Mouse (Mus musculus): Measurements from ENCODE around the gene Amt.
"Not testable (repeated sequence)": the region's sequence is repeated elsewhere in the genome, so short reads cannot be mapped to it uniquely, and the experiment has no call there.

Amt gene

DNA sequence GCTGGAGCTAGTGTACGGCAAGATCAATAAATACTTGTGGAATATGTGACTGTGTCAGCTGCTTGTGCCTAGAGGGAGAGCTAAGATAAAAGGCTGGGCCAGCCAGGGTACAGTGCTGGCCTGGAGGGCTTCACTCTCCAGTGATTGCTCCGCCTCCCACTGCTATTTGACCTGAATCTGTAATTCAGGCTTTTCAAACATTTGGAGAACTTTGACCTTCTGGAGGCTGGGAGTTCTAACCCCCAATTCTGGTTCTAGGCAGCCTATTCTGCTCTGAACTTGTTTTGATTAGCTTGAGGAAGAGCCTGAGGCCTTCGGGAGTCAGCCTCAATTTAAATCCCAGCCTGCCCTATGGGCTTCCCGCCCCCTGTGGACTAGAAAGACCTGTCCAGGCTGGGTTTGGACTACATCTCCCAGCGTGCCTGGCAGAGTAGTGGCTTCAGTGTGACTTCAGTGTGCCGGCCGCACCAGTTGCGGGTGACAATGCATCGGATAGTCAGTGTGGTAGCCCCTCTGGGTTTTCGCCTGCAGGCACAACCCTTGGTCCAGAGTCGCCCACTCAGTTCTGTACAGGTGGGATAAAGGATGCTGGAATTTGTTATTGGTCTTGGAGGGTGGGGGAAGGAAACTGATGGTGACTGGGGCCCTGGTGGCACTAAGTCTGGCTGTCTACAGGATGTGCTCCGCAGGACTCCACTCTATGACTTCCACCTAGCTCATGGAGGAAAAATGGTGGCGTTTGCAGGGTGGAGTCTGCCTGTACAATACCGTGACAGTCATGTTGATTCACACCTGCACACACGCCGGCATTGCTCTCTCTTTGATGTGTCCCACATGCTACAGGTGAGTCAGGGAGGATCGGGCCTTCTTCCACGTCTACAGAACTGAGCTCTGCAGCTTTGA lies at the start of gene Amt:
Gene Amt, plus strand, starts transcription at position 401 of the 903 bp plus-strand sequence.
- no peak for DNase-seq (ENCODE audit: low spot score in 2 of 2)

- DNase-seq (ENCODE audit: low spot score in 2 of 2), result no peak
These were observed 47.7 kb upstream of the Amt start for GRCm38 (mm10) chr9:108248957-108249356.

DNA sequence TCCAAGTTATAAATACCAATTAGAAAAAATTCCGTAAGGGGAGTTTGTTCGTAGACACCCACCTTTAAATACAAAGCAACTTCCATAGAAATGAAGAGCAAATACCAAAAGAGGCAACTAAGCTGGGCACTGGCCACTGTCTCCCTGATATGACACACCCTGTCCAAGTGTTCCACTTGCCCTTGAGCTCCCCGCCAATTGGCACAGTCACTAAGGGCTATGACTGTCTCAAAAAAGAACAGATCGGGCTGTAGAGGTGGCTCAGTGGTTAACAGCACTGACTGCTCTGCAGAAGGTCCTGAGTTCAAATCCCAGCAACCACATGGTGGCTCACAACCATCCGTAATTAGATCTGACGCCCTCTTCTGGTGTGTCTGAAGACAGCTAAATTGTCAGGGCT lies 44.8 kb upstream of the Amt start:
- DNase-seq (ENCODE audit: low spot score in 2 of 2), result no peak

DNA sequence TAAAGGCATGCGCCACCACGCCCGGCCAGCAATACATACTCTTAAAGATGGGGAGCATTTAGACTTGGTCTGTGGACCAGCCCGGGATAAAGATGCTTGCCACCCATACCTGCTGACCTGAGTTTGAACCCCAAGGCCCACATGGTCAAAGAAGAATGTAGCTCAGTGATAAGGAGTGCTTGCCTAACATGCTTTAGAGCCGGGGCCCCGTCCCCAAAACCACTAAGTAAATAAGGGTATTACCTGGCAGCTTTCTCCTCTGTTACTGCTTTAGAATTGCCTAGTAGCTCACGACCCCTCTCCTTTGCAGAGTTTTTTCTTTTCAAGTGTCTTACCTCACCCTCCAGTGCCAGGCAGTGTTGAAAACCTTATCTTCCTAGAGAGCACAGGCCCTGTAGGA lies 43.9 kb upstream of the Amt start:
- no peak for DNase-seq (ENCODE audit: low spot score in 2 of 2)

- no peak for DNase-seq (ENCODE audit: low spot score in 2 of 2)
These were observed 36.1 kb upstream of the Amt start for GRCm38 (mm10) chr9:108260526-108260925.

DNA sequence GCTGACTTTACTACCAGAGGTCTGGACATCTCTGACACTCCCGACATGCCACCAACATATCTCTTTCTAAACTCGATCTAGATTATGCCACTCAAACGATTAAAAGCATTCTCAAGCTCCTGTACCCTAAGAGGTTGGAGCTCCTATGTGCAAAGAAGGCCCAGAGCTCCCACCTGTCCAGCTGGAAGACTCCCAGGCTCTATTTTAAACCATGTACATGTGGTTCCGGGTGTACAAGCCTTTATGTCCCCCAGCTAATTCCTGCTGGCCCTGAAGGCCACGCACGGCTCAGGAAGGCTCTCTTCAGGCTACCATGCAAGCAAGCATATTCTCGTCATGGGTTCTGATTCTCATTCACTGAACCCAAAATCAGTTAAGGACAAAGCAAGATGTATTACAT lies 34.8 kb upstream of the Amt start:
- DNase-seq (ENCODE audit: low spot score in 2 of 2), result no peak

DNA sequence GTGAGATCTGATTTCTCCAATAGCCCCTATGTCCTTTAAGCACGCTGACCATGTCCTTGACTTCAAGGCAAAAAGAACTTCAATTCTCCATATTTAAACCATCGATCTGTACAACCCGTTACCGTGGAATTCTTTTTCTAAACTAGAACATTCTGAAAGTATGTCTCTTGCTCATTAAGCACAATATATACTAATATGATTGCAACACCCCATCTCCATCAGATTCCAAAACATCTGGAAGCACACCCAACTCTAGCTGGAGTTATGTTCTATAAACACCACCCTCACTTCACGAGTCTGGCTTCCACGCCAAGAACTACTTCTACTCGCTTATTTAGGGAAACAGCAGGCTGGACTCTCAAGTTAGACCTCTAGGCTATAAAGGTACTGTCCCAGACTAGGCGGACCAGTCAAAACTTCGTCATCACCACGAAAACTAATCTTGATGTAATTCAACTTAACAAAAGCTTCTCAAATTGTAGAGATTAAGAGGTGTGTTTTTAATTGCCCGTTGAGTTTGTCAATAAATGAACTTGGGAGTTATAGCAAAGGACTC lies 34.1 kb upstream of the Amt start:
- DNase-seq (ENCODE audit: low spot score in 2 of 2), result no peak

DNA sequence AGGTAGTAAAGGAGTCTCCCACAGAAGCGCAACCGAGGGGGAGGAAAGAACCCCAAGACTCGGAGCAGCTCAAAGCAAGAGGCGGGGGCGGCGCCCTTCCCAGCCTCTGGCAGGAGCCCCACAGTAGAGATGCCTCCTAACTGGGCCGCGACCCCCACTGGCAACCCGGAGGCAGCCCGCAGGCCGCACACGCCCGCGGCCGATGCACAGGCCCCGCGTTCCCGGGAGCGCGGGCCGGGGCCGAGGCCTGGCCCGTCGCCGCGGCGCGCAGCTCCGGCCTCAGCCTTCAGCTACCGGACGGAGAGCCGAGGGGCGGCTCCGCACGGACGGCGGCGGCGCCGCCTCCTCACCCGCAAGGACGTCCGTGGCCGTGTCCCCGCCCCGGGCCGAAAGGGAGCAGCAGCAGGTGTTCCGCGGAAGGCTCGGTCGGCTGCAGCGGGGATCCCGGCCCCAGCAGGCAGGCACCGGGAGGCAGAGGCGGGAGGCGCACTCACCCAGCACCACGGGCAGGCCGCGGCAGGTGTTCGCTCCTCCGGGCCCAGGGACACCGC lies 33.4 kb upstream of the Amt start:
- DNase-seq (ENCODE audit: low spot score in 2 of 2), result no peak

DNA sequence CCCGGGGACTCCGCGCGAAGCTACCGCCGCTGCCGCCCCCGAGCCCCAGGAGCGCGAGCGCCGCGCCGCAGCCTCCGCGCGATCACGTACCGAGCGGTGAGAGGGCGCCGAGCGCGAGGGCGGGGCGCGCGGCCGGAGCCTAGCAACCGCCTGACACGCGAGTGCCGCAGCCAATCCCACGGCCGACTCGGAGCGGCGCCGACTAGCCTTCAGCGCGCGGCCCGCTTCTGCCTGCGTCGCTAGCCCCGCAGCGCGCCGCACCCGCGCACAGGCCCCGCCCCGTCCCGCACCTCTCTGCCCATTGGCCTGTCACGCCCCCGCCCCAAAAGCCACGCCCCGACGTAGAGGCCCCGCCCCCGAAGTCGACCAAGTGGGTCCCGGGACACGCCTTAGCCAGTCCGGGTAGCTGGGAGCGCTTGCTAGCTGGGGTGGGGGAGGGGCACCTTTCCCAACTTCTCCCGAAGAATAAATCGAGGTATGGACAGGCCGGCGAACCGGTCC lies 32.9 kb upstream of the Amt start, which contains the start of gene Dag1:
Gene Dag1, minus strand, starts transcription at position 269 of the 501 bp plus-strand sequence.
- peak; percentile 96 to 97 for DNase-seq (ENCODE audit: low spot score in 2 of 2)

- peak in 1 of 2 experiments; percentile 2 for DNase-seq (ENCODE audit: low spot score in 2 of 2)
These were observed 32.3 kb upstream of the Amt start for GRCm38 (mm10) chr9:108264191-108264921.

DNA sequence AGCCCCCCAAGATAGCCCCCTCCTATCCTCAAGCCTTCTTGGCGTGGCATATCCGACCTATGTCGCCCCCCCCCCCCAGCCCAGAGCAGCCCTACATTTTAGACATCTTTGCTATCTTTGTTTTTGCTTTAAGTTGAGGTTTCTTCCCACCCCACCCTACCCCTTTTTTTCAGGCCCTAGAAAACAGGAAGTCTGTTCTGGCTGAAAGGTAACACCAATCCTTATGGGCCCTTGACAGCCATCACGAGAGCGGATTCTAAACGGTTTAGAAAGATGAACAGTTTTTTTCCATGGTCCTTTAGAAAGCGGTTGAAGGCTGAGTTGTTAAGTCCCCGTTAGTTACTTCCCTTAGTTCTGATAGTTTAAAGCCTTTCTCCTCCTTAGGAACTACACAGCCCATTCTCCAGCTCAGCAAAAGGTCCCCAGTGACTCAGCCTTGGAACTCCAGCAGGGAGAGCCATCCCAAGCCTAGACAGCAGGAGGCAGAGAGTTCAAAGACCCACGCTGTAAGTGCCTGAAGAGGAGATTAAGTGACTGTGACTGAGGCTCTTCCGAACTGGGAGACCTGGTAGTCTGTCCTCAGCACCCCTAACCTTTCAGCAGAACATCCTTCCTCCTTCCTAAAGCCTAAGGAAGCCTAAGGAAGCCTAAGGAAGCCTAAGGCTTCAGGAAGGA lies 30.3 kb upstream of the Amt start:
- DNase-seq (ENCODE audit: low spot score in 2 of 2), result no peak

DNA sequence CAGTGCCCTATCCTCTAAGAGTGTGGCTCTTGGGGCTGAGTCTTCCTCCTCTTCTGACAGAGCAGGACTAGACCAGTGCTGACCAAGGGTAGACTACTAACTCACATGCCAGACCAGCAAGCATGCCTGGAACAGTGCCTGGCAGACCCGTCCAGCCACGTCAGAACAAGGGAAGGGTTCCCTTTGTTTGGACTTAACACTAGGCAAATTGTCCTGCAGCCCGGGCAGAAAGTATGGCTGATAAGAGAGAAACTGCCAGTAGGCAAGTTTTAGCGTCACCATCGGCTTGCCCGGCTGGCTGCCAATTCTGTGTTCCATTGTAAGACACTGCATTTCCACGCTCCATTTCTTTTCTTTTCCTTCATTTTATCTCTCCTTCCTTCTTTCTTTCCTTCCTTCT lies 29.0 kb upstream of the Amt start:
- DNase-seq (ENCODE audit: low spot score in 2 of 2), result no peak

DNA sequence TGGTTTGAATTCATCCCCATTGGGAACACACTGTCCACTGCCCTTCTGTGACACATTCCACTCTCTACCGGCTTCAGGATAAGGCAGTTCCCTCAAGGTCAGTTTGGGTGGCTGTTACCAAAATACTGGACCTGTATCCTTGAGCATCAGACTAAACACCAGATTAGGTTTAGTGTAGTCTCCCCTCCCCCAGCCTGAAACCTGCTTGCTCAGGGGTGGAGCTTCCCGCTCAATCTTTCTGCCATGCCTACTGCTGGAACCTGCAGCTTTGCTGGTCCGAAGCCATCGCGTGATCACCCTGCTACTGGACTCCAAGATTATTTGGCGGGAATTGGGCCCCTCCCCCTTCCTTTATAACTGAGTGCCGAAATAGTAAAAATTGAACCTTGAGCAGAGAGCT lies 28.0 kb upstream of the Amt start:
- not testable (repeated sequence) for DNase-seq (ENCODE audit: low spot score in 2 of 2)

- DNase-seq (ENCODE audit: low spot score in 2 of 2), result no peak
These were observed 24.7 kb upstream of the Amt start for GRCm38 (mm10) chr9:108271941-108272340.

GRCm38 (mm10) chr9:108272691-108273090 lies 24.0 kb upstream of the Amt start:
- no peak for DNase-seq (ENCODE audit: low spot score in 2 of 2)

- no peak for DNase-seq (ENCODE audit: low spot score in 2 of 2)
These were observed 23.2 kb upstream of the Amt start for GRCm38 (mm10) chr9:108273485-108273884.

DNA sequence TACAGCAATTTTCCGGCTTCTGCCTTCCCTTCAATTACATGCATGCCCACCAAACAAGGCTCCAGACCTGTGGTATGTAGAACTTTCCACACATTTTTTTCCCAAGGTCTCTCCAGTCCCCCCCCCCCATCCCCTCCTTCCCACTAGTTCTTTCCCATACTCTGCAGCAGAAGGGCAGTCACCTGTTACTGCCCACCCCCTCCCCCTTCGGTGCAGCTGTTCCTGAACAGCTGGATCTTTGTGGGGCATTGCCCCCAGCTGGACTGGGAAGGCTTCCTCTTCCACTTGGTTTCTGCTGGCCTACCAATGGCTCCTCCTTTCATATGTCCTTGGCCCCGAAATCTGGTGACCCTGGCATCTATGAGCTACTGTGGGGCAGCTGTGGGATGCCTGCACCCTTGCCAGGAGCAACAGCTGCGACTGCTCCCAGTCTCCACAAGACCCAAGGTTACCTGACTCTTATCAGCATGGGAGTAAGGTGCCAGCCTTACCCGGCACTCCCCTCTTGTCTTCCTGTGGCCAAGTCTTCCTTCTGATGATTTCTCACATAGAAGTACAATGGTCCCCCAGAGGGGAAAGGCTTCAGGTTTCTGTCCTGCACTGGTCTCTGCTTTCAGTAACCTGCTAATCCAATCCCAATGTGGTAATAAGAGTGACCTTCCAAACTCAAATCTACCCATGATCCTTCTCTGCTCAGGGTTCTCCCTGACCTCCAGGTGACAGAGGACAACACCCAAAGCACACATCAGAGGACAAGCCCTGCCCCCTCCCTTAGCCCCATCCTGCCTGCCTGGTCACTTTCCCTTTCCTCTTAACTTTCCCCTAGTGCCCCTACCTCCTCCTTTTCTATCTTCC lies 21.9 kb upstream of the Amt start:
- no peak for DNase-seq (ENCODE audit: low spot score in 2 of 2)

DNA sequence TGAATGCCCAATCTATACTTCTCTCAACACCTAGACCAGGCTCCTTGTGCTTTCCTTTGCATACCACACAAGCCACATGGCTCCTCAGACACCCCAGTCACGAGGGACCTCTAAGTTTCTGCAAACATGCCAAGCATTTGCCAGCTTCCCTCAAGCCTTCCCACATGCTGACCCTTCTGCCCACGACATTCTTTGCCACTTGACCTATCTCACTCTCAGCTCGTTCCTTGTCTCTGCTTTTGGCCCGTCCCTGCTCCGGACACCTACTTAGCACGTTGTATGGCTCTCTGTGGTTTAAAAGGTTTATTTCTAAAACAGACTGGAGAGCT lies 21.4 kb upstream of the Amt start:
- no peak for DNase-seq (ENCODE audit: low spot score in 2 of 2)

DNA sequence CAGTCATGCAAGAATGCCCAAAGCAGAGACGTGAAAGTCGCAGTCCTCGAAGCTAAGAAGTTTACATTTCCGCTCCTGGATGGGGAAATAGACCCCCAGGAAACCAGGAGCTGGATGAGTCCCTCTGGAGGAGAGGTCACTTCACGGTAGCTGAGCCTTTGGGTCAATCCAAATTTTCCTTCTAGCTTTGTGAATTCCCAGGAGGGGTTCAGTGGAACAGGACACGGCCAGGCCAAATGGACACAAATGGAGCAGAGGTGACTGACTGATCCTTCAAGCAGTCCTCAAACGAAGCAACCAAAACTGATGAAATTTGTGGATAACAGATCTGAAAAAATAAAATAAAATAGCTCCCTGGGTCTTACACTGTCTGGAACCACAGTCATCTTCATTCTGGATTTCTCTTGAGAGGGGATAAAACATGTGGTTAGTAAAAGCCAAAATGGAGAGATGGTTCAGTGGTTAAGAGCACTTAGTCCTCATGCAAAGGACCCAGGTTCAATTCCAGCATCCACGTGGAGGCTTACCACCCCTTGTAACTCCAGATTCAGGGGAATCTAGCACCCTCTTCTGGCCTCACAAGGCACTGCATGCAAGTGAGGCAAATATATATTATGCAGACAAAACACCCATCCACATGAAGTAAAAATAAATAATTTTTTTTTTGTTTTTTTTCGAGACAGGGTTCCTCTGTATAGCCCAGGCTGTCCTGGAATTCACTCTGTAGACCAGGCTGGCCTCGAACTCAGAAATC lies 17.8 kb upstream of the Amt start:
- peak; percentile 29 to 59 for DNase-seq (ENCODE audit: low spot score in 2 of 2)

All from spleen, postnatal 14 days (tissue).